Comparison of ENCODE assay signal across 8 mouse cellular contexts in the genomic region with DNA sequence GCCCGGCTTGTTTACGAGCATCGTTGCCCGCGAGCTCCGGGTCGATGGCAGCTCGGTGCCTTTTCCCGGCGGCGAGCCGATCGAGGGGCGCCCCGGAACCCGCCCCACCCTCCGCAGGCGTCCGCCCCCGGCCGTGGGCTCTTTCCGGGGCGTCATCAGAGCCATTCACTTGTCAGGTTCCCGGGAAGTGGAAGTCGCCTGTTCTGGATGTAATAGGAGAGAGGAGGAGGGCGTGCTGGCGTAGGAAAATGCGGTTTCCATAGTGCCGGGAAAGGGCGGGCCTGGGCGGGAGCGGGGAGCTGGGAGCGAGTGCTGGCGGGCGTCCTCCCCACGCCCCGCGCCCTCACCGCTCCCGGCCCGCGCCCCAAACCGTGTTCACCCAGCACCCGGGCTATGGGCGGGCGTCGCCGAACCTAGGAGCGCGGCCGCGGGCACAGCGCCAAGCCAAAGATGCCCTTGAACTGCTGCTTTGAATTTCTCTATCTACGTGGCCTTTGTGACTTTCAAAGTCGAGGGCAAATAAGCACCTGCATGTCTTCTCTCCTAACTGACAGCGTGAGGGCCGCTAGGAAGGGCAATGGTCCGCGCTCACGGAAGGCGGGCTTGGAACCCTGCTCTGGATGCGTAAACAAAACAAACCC. TPM values are rescaled to one million over a fixed set of nuclear protein-coding genes. Genes with fewer than 3 reads are reported as not detected.
DNase-seq lines count a peak whose midpoint lies in the region; ATAC-seq lines count a peak whose summit lies in the region.

No protein-coding gene starts in this region.

- peaks cover 8% of the 10 kb centered on the region for H3K36me3 ChIP-seq in forebrain, embryonic 13.5 days (ENCODE audit: poor library complexity, severe bottlenecking)

- peak overlapping the region; percentile 68 for H3K4me3 ChIP-seq in brown adipose tissue, adult 24 weeks (ENCODE audit: insufficient read depth, low read depth, low read length)
- peak overlapping the region; percentile 83 for H3K4me3 ChIP-seq in forebrain, embryonic 13.5 days

- H3K9me3 ChIP-seq in forebrain, embryonic 13.5 days (replicated peaks), result no peaks in the 10 kb centered on the region

- H3K4me2 ChIP-seq in forebrain, embryonic 13.5 days, result peak overlapping the region; percentile 90

- H3K9ac ChIP-seq in forebrain, embryonic 13.5 days, result peak overlapping the region; percentile 93

- DNase-seq in ES-CJ7 (ENCODE audit: low read depth, low spot score), result peak; percentile 89
- DNase-seq in heart, postnatal 36 days, result peak; percentile 65 to 72
- peak; percentile 90 for DNase-seq in layer of hippocampus, adult 9-11 months
- DNase-seq in lung, postnatal 10 days, result peak; percentile 82
- peak; percentile 72 for DNase-seq in ovary, postnatal 36 days (ENCODE audit: low spot score)
- DNase-seq in thymus, postnatal 14 days, result peak; percentile 68

- intact Hi-C loops in heart, postnatal 36 days (cut with DNase I), result loop anchor here (2.0 to 5.0 kb wide), 6 partner anchors 62 to 357 kb away; no protein-coding TSS in a partner anchor

- peak overlapping the region; percentile 85 for H3K27ac ChIP-seq in brown adipose tissue, adult 24 weeks (replicated peaks; ENCODE audit: low read depth, low read length)
- H3K27ac ChIP-seq in forebrain, embryonic 13.5 days, result peak overlapping the region; percentile 99

- H3K27me3 ChIP-seq in forebrain, embryonic 13.5 days, result no peaks in the 10 kb centered on the region; the same call in 1 of the 2 replicates

- peaks cover 15% of the 10 kb centered on the region for H3K4me1 ChIP-seq in brown adipose tissue, adult 24 weeks (ENCODE audit: control insufficient read depth, insufficient read depth, insufficient read length, low read length)
- peaks cover 55% of the 10 kb centered on the region for H3K4me1 ChIP-seq in forebrain, embryonic 13.5 days

- ATAC-seq in forebrain, embryonic 13.5 days, result peak; percentile 72

- under 1% methylated on average over 40 of the region's 62 CpGs for WGBS in forebrain, embryonic 13.5 days

RNA-seq across cellular contexts. Expression of gene Irs2, which starts 1.3 kb away (rescaled TPM):
- 7.4 and 14.6 TPM in 2 replicates for polyA plus RNA-seq in brown adipose tissue, adult 24 weeks (2012; ENCODE audit: insufficient read depth, insufficient read length, missing spikeins)
- 4.5 and 5.2 TPM in 2 replicates for polyA plus RNA-seq in forebrain, embryonic 13.5 days (2015; fragmentation: Nextera tagmentation; extraction: Ambion mirVana)
- total RNA-seq in heart, postnatal 36 days (2021), result 10 to 100 TPM; 13.2 to 33.5 TPM

Comparison
In these comparisons a context has a peak if more than half of its experiments do, and no peak if none do; other contexts are left out.
1. Peak in every context shown above with its lines: DNase-seq, ATAC-seq, H3K4me3 ChIP-seq and H3K27ac ChIP-seq.